Mouse (Mus musculus): ENCODE measurements at regions not wholly inside any gene's neighbourhood (a gene's known extent, or its start where the extent isn't known, plus 50 kb on each side); places are given as distances from the start of the nearest gene placed in this dataset.

GRCm38 (mm10) chr1:81950140-81950550, 282.8 kb upstream of the Gm9747 start:
- TF ChIP-seq CTCF (IDR thresholded peaks at IDR 0.05) (no peak), EP300 (IDR thresholded peaks at IDR 0.05) (no peak)

Data from lung, postnatal 0 days (tissue).